Comparison of ENCODE assay signal across 11 mouse cellular contexts in the genomic region with DNA sequence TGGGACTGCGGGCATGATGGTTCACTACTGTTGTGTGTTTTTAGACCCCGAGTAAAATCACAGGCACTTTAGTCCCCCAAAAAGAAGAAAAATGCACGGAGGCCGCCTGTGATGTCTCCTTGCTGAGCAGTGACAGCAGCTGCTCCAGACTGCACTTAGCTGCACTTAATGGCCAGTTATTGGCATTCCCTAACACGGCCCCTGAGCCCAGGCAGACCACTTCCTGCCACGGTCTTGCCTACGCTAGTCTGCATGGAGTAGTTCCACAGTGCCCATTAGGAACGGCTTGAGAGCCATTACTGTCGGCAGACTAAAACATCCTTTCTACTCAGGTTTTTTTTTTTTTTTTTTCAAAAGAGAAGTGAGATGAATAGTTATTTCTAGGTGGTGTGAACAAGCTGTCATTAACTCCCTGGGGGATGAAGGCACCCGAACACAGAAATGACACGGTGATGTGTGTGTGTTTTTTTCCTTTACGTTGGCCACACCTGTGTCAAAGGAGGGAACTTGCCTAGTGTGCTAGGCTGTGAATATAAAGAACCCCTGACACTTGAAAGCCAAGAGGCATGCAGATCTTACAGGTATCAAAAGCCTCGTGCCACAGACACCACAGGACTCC. TPM values are rescaled to one million over a fixed set of nuclear protein-coding genes. Genes with fewer than 3 reads are reported as not detected.
A peak's percentile ranks its signal among the peaks of the same experiment; 100 is the strongest.
DNase-seq lines count a peak whose midpoint lies in the region; ATAC-seq lines count a peak whose summit lies in the region.
"Had no signal": no experiment of that assay in that cellular context is flagged by ENCODE, and none has a peak within 500 bp of the region (broad histone marks: within the 10 kb centered on the region; RNA-seq: fewer than 3 reads in every experiment).

No protein-coding gene starts in this region.

- 0 out of 2 replicates have a peak overlapping the region, but pooled peaks have one; percentile 10 for H3K4me2 ChIP-seq in heart, embryonic 12.5 days
- no peak overlapping the region for H3K4me2 ChIP-seq in hindbrain, embryonic 11.5 days (replicated peaks; ENCODE audit: low read depth, low read length)
- peak overlapping the region; percentile 18 for H3K4me2 ChIP-seq in midbrain, embryonic 14.5 days (ENCODE audit: low read length)

- H3K36me3 ChIP-seq in heart, embryonic 12.5 days = peaks cover 35% of the 10 kb centered on the region
- H3K36me3 ChIP-seq in hindbrain, embryonic 11.5 days (ENCODE audit: control insufficient read depth, insufficient read depth, low read length) = peaks cover 10% of the 10 kb centered on the region; the same call in 1 of the 2 replicates
- peaks cover 76% of the 10 kb centered on the region for H3K36me3 ChIP-seq in midbrain, embryonic 14.5 days (ENCODE audit: control insufficient read depth, insufficient read depth, low read length)

- no peak for DNase-seq in heart, postnatal 36 days
- peak; percentile 61 for DNase-seq in MN1 (ENCODE audit: low spot score)
- DNase-seq in hindbrain, embryonic 11.5 days (ENCODE audit: low spot score) = no peak
- DNase-seq in midbrain, embryonic 14.5 days = peak; percentile 52
- no peak for DNase-seq in thymus, postnatal 10 days (ENCODE audit: low spot score in 2 of 2)
- no peak for DNase-seq in cerebellum, postnatal 4 days (ENCODE audit: low spot score in 2 of 2)
- DNase-seq: cerebellum, adult 11-12 months; heart, postnatal 14 days had no signal

- no peak overlapping the region for H3K4me3 ChIP-seq in heart, embryonic 12.5 days
- H3K4me3 ChIP-seq in hindbrain, embryonic 11.5 days (ENCODE audit: low read depth, low read length) = no peak overlapping the region
- H3K4me3 ChIP-seq in midbrain, embryonic 14.5 days (replicated peaks; ENCODE audit: low read depth, low read length) = no peak overlapping the region

- H3K9ac ChIP-seq in heart, embryonic 12.5 days = no peak overlapping the region
- no peak overlapping the region for H3K9ac ChIP-seq in hindbrain, embryonic 11.5 days (ENCODE audit: low read depth, low read length)
- H3K9ac ChIP-seq in midbrain, embryonic 14.5 days (replicated peaks; ENCODE audit: low read length) = no peak overlapping the region; the same call in 1 of the 2 replicates
- H3K9ac ChIP-seq: liver, embryonic 14.5 days had no signal

- H3K4me1 ChIP-seq in heart, embryonic 12.5 days (replicated peaks) = peaks cover 23% of the 10 kb centered on the region
- H3K4me1 ChIP-seq in hindbrain, embryonic 11.5 days (replicated peaks; ENCODE audit: control insufficient read depth, insufficient read depth, low read length) = peaks cover 12% of the 10 kb centered on the region
- H3K4me1 ChIP-seq in midbrain, embryonic 14.5 days (ENCODE audit: control insufficient read depth, insufficient read depth, low read length) = peaks cover 49% of the 10 kb centered on the region

- intact Hi-C loops in heart, postnatal 36 days (cut with DNase I) = no loop called here

- no peak for ATAC-seq in heart, embryonic 12.5 days (ENCODE audit: insufficient number of reproducible peaks, low FRiP score)
- 0 out of 2 replicates have a peak, but pooled peaks have one; percentile 61 for ATAC-seq in hindbrain, embryonic 11.5 days (ENCODE audit: low FRiP score)
- ATAC-seq in midbrain, embryonic 14.5 days (ENCODE audit: low FRiP score, low TSS enrichment) = no peak
- ATAC-seq in monocyte, adult 5-6 weeks (replicated peaks; ENCODE audit: insufficient number of reproducible peaks, low FRiP score, low TSS enrichment, poor library complexity, severe bottlenecking) = no peak

- no peaks in the 10 kb centered on the region for H3K9me3 ChIP-seq in heart, embryonic 12.5 days (replicated peaks)
- no peaks in the 10 kb centered on the region for H3K9me3 ChIP-seq in hindbrain, embryonic 11.5 days (ENCODE audit: control insufficient read depth, low read length)
- no peaks in the 10 kb centered on the region for H3K9me3 ChIP-seq in midbrain, embryonic 14.5 days (ENCODE audit: control insufficient read depth, low read length)

- no peaks in the 10 kb centered on the region for H3K27me3 ChIP-seq in heart, embryonic 12.5 days (replicated peaks)
- no peaks in the 10 kb centered on the region for H3K27me3 ChIP-seq in hindbrain, embryonic 11.5 days (ENCODE audit: control insufficient read depth, insufficient read depth, low read length)
- no peaks in the 10 kb centered on the region for H3K27me3 ChIP-seq in midbrain, embryonic 14.5 days (ENCODE audit: control insufficient read depth, insufficient read depth, low read length)

- H3K27ac ChIP-seq in heart, embryonic 12.5 days (ENCODE audit: poor library complexity, severe bottlenecking) = peak overlapping the region; percentile 49; the same call in 1 of the 2 replicates
- peak overlapping the region; percentile 52 for H3K27ac ChIP-seq in hindbrain, embryonic 11.5 days (ENCODE audit: low read depth, low read length)
- H3K27ac ChIP-seq in midbrain, embryonic 14.5 days (replicated peaks; ENCODE audit: low read depth, low read length) = peak overlapping the region; percentile 39; the same call in 1 of the 2 replicates
- H3K27ac ChIP-seq: liver, embryonic 14.5 days had no signal

- WGBS in heart, embryonic 12.5 days = 58% methylated on average over 13 of the region's 13 CpGs
- 66% methylated on average over 13 of the region's 13 CpGs for WGBS in hindbrain, embryonic 11.5 days
- 47% methylated on average over 13 of the region's 13 CpGs for WGBS in midbrain, embryonic 14.5 days

RNA-seq across cellular contexts. Expression of gene Map1b, which starts 14.1 kb away (rescaled TPM):
- 149 and 151 TPM in 2 replicates for polyA plus RNA-seq in heart, embryonic 12.5 days (2016; fragmentation: Nextera tagmentation; extraction: Ambion mirVana)
- 10 to 100 TPM; 11.8 to 14.4 TPM for total RNA-seq in heart, postnatal 36 days (2021)
- polyA plus RNA-seq in hindbrain, embryonic 11.5 days (2014; fragmentation: Nextera tagmentation; extraction: Ambion mirVana) = 1,051 and 1,521 TPM in 2 replicates
- polyA plus RNA-seq in midbrain, embryonic 14.5 days (2014; fragmentation: Nextera tagmentation; extraction: Ambion mirVana) = 2,111 and 2,470 TPM in 2 replicates
- 0.11 to 0.19 TPM (median 0.19 TPM) in 3 replicates for total RNA-seq in monocyte, adult 5-6 weeks (2017)

Comparison
In these comparisons a context has a peak if more than half of its experiments do, and no peak if none do; other contexts are left out.
1. DNase-seq: peak in MN1 (single experiment) and midbrain, embryonic 14.5 days (single experiment); none in heart, postnatal 36 days (0 of 2), hindbrain, embryonic 11.5 days (single experiment), thymus, postnatal 10 days (0 of 2) and cerebellum, postnatal 4 days (0 of 2).
2. Peak in every context shown above with its lines, with median percentiles within 50 percentile points of each other: H3K27ac ChIP-seq.